Mouse (Mus musculus): ENCODE measurements around the gene Mmp9.

Mmp9 gene

GRCm38 (mm10) chr2:164994659-164995428 lies 54.3 kb downstream of the Mmp9 start:
- DNase-seq, result no peak

- no peak for DNase-seq
Observed at GRCm38 (mm10) chr2:164995976-164996375, 55.4 kb downstream of the Mmp9 start.

- DNase-seq, result peak; percentile 3
Observed at GRCm38 (mm10) chr2:164996848-164997720, 56.5 kb downstream of the Mmp9 start.

- peak; percentile 67 for DNase-seq
Observed at GRCm38 (mm10) chr2:164997721-164998428, 57.3 kb downstream of the Mmp9 start.

- DNase-seq, result no peak
Observed at GRCm38 (mm10) chr2:165001958-165002357, 61.4 kb downstream of the Mmp9 start.

- DNase-seq, result no peak
Observed at GRCm38 (mm10) chr2:165003108-165003507, 62.5 kb downstream of the Mmp9 start.

- DNase-seq, result no peak
Observed at GRCm38 (mm10) chr2:165004237-165004636, 63.7 kb downstream of the Mmp9 start.

All from lung, postnatal 14 days (tissue).